Mouse (Mus musculus) stomach, postnatal 0 days (tissue): ENCODE measurements around the gene Nat8f3. TPM values are rescaled to one million over a fixed set of nuclear protein-coding genes. Genes with fewer than 3 reads are reported as not detected.
A peak's percentile ranks its signal among the peaks of the same experiment; 100 is the strongest.
"Not testable (repeated sequence)": the region's sequence is repeated elsewhere in the genome, so short reads cannot be mapped to it uniquely, and the experiment has no call there.

ENCODE experiments used
- ATAC-seq: fragments of 200-750 bp; cut with Nextera tagmentation; 2 replicates; pipeline ENCODE4 v1.8.0; 2017; ENCODE audit not compliant: low FRiP score, low TSS enrichment
- DNase-seq: peaks from one replicate; pipeline ENCODE4 v3.0.0-alpha.2; 2016; ENCODE audit warnings: low spot score
- H3K27ac ChIP-seq: fragments of 300-500 bp; sonication (generic); replicated peaks from 2 replicates; pipeline ENCODE4 v1.5.1; 2014; ENCODE audit warnings: mild to moderate bottlenecking, control low read depth
- H3K27me3 ChIP-seq: fragments of 300-500 bp; sonication (generic); 2 replicates; pipeline ENCODE4 v1.6.1; 2014; ENCODE audit warnings: low read length; ENCODE audit not compliant: control insufficient read depth, insufficient read depth
- H3K36me3 ChIP-seq: fragments of 300-500 bp; sonication (generic); 2 replicates; pipeline ENCODE4 v1.6.1; 2014; ENCODE audit warnings: low read length, mixed read lengths; ENCODE audit not compliant: control insufficient read depth, insufficient read depth
- H3K4me1 ChIP-seq: fragments of 300-500 bp; sonication (generic); replicated peaks from 2 replicates; pipeline ENCODE4 v1.6.1; 2014; ENCODE audit warnings: antibody characterized with exemption; ENCODE audit not compliant: control insufficient read depth, insufficient read depth
- H3K4me2 ChIP-seq: fragments of 300-500 bp; sonication (generic); replicated peaks from 2 replicates; pipeline ENCODE4 v1.6.1; 2014; ENCODE audit warnings: low read depth, mild to moderate bottlenecking, control low read depth, moderate library complexity
- H3K4me3 ChIP-seq: fragments of 300-500 bp; sonication (generic); 2 replicates; pipeline ENCODE4 v1.5.1; 2014; ENCODE audit warnings: low read depth, low read length, control low read depth
- H3K9ac ChIP-seq: fragments of 300-500 bp; sonication (generic); 2 replicates; pipeline ENCODE4 v1.6.1; 2014; ENCODE audit warnings: mild to moderate bottlenecking, low read length, control low read depth, mixed read lengths
- H3K9me3 ChIP-seq: fragments of 300-500 bp; sonication (generic); 2 replicates; pipeline ENCODE4 v1.6.1; 2016; ENCODE audit warnings: low read length; ENCODE audit not compliant: control insufficient read depth
- CTCF ChIP-seq: IDR thresholded peaks from 2 replicates; pipeline ENCODE4 v1.5.1; 2016; ENCODE audit warnings: antibody characterized with exemption, low read depth, mild to moderate bottlenecking, moderate library complexity
- whole genome bisulfite sequencing: fragments of 180-500 bp; shearing (Covaris S2); extraction: QIAGEN DNeasy Blood & Tissue Kit; methylation state at CpG from one replicate; pipeline ENCODE4 v1.1.7; 2014; 5-methylcytosine and 5-hydroxymethylcytosine counted together
- microRNA-seq: library from miRNA; unstranded; fragments of <30 nt; microRNA quantifications from one replicate; pipeline ENCODE4, GENCODE M21; 2016
- polyA plus RNA-seq: library from polyadenylated mRNA; unstranded; fragments of >200 nt; fragmentation: Nextera tagmentation; extraction: Ambion mirVana; gene quantifications from 2 replicates; pipeline ENCODE4 v1.2.1, GENCODE M21; 2015

Nat8f3 gene
- polyA plus RNA-seq, 1 experiment from 2014 or later = not detected

DNA sequence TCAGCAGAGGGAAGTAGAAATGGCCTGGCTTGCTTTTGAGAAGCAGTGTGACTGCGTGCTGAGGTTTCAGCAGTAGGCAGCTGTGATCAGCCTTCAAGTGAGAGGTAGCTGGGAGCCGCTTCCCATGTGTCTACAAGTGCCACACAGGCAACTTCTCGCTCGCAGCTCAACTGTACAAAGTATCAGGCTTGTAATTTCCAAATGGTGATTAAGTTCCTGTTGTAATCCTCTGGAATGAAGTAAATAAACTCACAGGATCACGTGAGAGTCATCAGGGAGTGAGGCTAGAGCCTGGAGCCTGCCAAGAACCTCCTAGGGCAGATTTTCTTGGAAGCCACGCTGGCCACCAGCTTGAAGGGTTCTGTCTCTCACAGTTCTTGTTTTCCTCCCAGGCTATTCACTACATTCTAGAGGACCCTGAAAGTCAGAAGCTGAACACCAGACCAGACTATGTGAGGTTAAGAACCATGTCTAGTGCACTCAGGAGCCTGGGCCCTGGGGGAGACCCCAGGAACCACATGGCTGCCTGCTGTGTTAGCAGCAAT, 9.8 kb downstream of the Nat8f3 start:
- not testable (repeated sequence) for H3K9ac ChIP-seq, H3K4me3 ChIP-seq, DNase-seq, H3K4me1 ChIP-seq, H3K9me3 ChIP-seq, H3K36me3 ChIP-seq, H3K27ac ChIP-seq, H3K27me3 ChIP-seq, H3K4me2 ChIP-seq, ATAC-seq
- 23% methylated on average over 3 of the region's 6 CpGs for WGBS

DNA sequence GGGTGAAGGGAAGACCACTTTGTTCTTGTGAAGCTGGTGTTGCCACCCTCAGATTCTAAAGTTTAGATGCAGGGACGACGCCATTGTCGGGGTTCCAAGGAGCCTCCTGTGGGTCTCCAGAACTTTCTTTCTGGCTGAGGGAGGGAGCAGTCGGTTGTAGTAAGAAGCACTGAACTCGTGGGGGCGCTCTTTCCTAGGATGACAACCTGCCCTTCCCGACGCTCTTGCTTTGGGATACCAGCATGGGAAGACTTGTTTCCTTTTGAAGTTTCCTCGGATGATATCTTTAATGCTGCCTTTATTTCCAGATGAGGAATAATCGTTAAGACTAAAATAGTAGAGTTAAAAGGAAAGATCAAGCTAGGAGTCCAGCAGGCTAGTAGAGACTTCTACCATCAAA, 52.4 kb downstream of the Nat8f3 start, which contains the start of gene Nat8f7:
Nat8f7 (minus strand) TSS at position 101 of the 400 bp plus-strand sequence.
- not testable (repeated sequence) for H3K27ac ChIP-seq, DNase-seq

GRCm38 (mm10) chr6:85709607-85710006, 55.9 kb downstream of the Nat8f3 start:
- 17% methylated on average over 1 of the region's 1 CpGs for WGBS
- ATAC-seq, H3K4me2 ChIP-seq, H3K27me3 ChIP-seq, H3K9me3 ChIP-seq, DNase-seq, H3K36me3 ChIP-seq, H3K4me1 ChIP-seq, H3K4me3 ChIP-seq, H3K27ac ChIP-seq, H3K9ac ChIP-seq: not testable (repeated sequence)

More for the DNA sequence above, 52.4 kb downstream of the Nat8f3 start, which contains the start of gene Nat8f7:
- H3K9me3 ChIP-seq, H3K4me2 ChIP-seq, ATAC-seq, H3K36me3 ChIP-seq, H3K4me1 ChIP-seq, H3K9ac ChIP-seq, H3K27me3 ChIP-seq, H3K4me3 ChIP-seq: not testable (repeated sequence)
- TF ChIP-seq CTCF = 0 out of 2 replicates have a peak, but pooled peaks have one; percentile 23
- 82% methylated on average over 10 of the region's 10 CpGs for WGBS

DNA sequence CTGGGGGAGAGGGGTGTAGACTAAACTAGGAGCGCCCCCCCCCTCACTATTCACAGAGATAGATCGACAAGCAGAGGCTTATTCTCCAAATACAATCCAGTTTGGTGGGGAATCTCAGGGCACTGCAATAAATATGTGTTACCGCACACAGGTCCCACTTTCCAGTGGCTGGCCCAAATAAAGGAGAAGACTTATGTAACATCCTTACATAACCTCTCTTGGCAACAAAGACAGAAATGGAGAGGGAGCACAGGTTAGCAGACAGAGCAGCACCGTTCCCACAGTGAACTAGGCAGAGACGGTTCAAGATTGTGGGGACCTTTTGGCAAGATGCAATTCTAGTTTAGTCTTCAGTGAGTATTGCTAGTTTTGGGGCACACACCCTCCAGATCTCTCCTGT, 56.3 kb downstream of the Nat8f3 start:
- not testable (repeated sequence) for H3K27ac ChIP-seq, H3K4me2 ChIP-seq, H3K9ac ChIP-seq, DNase-seq, H3K4me3 ChIP-seq, H3K36me3 ChIP-seq, H3K4me1 ChIP-seq, H3K27me3 ChIP-seq, H3K9me3 ChIP-seq, ATAC-seq
- 90% methylated on average over 3 of the region's 5 CpGs for WGBS

DNA sequence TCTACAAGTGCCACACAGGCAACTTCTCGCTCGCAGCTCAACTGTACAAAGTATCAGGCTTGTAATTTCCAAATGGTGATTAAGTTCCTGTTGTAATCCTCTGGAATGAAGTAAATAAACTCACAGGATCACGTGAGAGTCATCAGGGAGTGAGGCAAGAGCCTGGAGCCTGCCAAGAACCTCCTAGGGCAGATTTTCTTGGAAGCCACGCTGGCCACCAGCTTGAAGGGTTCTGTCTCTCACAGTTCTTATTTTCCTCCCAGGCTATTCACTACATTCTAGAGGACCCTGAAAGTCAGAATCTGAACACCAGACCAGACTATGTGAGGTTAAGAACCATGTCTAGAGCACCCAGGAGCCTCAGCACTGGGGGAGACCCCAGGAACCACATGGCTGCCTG, 63.6 kb downstream of the Nat8f3 start:
- H3K27ac ChIP-seq, H3K4me2 ChIP-seq, H3K4me1 ChIP-seq, H3K9me3 ChIP-seq, H3K36me3 ChIP-seq, H3K27me3 ChIP-seq, H3K9ac ChIP-seq, H3K4me3 ChIP-seq, DNase-seq: not testable (repeated sequence)
- 42% methylated on average over 2 of the region's 4 CpGs for WGBS
- ATAC-seq = peak; percentile 42; the same call in 1 of the 2 replicates

Small RNA genes within 50 kb of the gene (microRNA-seq; reads per million reads assigned to microRNA genes)
- gene Gm27317 (not detected), gene Mir6375 (not detected)

Other genes starting within 250 kb of the Nat8f3 start
- 0.98 and 1.2 TPM in 2 replicates for gene Alms1, start 178.2 kb downstream of the Nat8f3 start, polyA plus RNA-seq
- not detected in 2 replicates for gene Nat8f7, start 52.5 kb downstream of the Nat8f3 start, polyA plus RNA-seq
- gene Nat8f6, start 55.2 kb upstream of the Nat8f3 start, polyA plus RNA-seq = not detected in 2 replicates
- 0.25 and 0.30 TPM in 2 replicates for gene Nat8f5, start 55.2 kb upstream of the Nat8f3 start, polyA plus RNA-seq
- 0.25 TPM in 1 of 2 replicates, not detected in the other for gene Nat8, start 66.3 kb upstream of the Nat8f3 start, polyA plus RNA-seq
- not detected in 2 replicates for gene Nat8f2, start 103.4 kb upstream of the Nat8f3 start, polyA plus RNA-seq
- gene Nat8f4, start 139.1 kb upstream of the Nat8f3 start, polyA plus RNA-seq = 1.7 and 2.6 TPM in 2 replicates
- gene Tprkb, start 146.1 kb upstream of the Nat8f3 start, polyA plus RNA-seq = 25.9 and 28.8 TPM in 2 replicates
- gene Nat8f1, start 149.9 kb upstream of the Nat8f3 start, polyA plus RNA-seq = 5.7 and 6.2 TPM in 2 replicates
- gene Dusp11, start 195.9 kb upstream of the Nat8f3 start, polyA plus RNA-seq = 43.9 and 44.9 TPM in 2 replicates